Mouse (Mus musculus): ENCODE data around the gene 7530416G11Rik. TPM values are rescaled to one million over a fixed set of nuclear protein-coding genes. Genes with fewer than 3 reads are reported as not detected.

7530416G11Rik gene
- polyA plus RNA-seq, 1 experiment from 2014 or later: not detected

GRCm38 (mm10) chr15:85494163-85494621 lies 8.8 kb downstream of the 7530416G11Rik start:
- Histone ChIP-seq H3K9me3 (ENCODE audit: control insufficient read depth, low read length) (no peaks in the 10 kb centered on the region), H3K27ac (ENCODE audit: low read length) (no peak overlapping the region), H3K4me3 (ENCODE audit: low read length) (no peak overlapping the region), H3K27me3 (replicated peaks; ENCODE audit: control insufficient read depth, insufficient read depth, low read length) (peaks cover 3% of the 10 kb centered on the region; the same call in 1 of the 2 replicates), H3K4me2 (ENCODE audit: low read depth, low read length) (no peak overlapping the region), H3K36me3 (ENCODE audit: control insufficient read depth, insufficient read depth, low read length) (no peaks in the 10 kb centered on the region), H3K4me1 (ENCODE audit: control insufficient read depth, insufficient read depth, low read length) (no peaks in the 10 kb centered on the region), H3K9ac (ENCODE audit: low read depth, low read length) (no peak overlapping the region)
- no peak for ATAC-seq
- WGBS: 19% methylated on average over 11 of the region's 11 CpGs

GRCm38 (mm10) chr15:85489751-85490150 lies 13.3 kb downstream of the 7530416G11Rik start:
- Histone ChIP-seq H3K36me3 (ENCODE audit: control insufficient read depth, insufficient read depth, low read length) (no peaks in the 10 kb centered on the region), H3K27ac (ENCODE audit: low read length) (no peak overlapping the region), H3K9me3 (ENCODE audit: control insufficient read depth, low read length) (no peaks in the 10 kb centered on the region), H3K4me3 (ENCODE audit: low read length) (no peak overlapping the region), H3K9ac (ENCODE audit: low read depth, low read length) (no peak overlapping the region), H3K4me2 (ENCODE audit: low read depth, low read length) (no peak overlapping the region), H3K4me1 (ENCODE audit: control insufficient read depth, insufficient read depth, low read length) (no peaks in the 10 kb centered on the region), H3K27me3 (replicated peaks; ENCODE audit: control insufficient read depth, insufficient read depth, low read length) (0 out of 2 replicates have a peak, but pooled peaks cover 3% of the 10 kb centered on the region)
- ATAC-seq: no peak
- WGBS: 80% methylated on average over 7 of the region's 7 CpGs

- no peaks in the 10 kb centered on the region for H3K36me3 ChIP-seq (ENCODE audit: control insufficient read depth, insufficient read depth, low read length)
- H3K4me2 ChIP-seq (ENCODE audit: low read depth, low read length): no peak overlapping the region
- H3K4me1 ChIP-seq (ENCODE audit: control insufficient read depth, insufficient read depth, low read length): no peaks in the 10 kb centered on the region
- WGBS: 78% methylated on average over 10 of the region's 10 CpGs
- H3K9me3 ChIP-seq (ENCODE audit: control insufficient read depth, low read length): no peaks in the 10 kb centered on the region
- ATAC-seq: no peak
- H3K4me3 ChIP-seq (ENCODE audit: low read length): no peak overlapping the region
- H3K27ac ChIP-seq (ENCODE audit: low read length): no peak overlapping the region
- no peak overlapping the region for H3K9ac ChIP-seq (ENCODE audit: low read depth, low read length)
- H3K27me3 ChIP-seq (replicated peaks; ENCODE audit: control insufficient read depth, insufficient read depth, low read length): 0 out of 2 replicates have a peak, but pooled peaks cover 3% of the 10 kb centered on the region
Observed at GRCm38 (mm10) chr15:85488900-85489299, 14.1 kb downstream of the 7530416G11Rik start.

GRCm38 (mm10) chr15:85480630-85481029 lies 22.4 kb downstream of the 7530416G11Rik start:
- no peaks in the 10 kb centered on the region for H3K9me3 ChIP-seq (ENCODE audit: control insufficient read depth, low read length)
- 41% methylated on average over 3 of the region's 3 CpGs for WGBS
- H3K4me1 ChIP-seq (ENCODE audit: control insufficient read depth, insufficient read depth, low read length): no peaks in the 10 kb centered on the region
- H3K36me3 ChIP-seq (ENCODE audit: control insufficient read depth, insufficient read depth, low read length): no peaks in the 10 kb centered on the region
- no peak overlapping the region for H3K27ac ChIP-seq (ENCODE audit: low read length)
- peak; percentile 48; the same call in 1 of the 2 replicates for ATAC-seq
- H3K4me2 ChIP-seq (ENCODE audit: low read depth, low read length): no peak overlapping the region
- H3K4me3 ChIP-seq (ENCODE audit: low read length): no peak overlapping the region
- no peaks in the 10 kb centered on the region for H3K27me3 ChIP-seq (replicated peaks; ENCODE audit: control insufficient read depth, insufficient read depth, low read length)
- no peak overlapping the region for H3K9ac ChIP-seq (ENCODE audit: low read depth, low read length)

- no peak for ATAC-seq
- no peak overlapping the region for H3K27ac ChIP-seq (ENCODE audit: low read length)
- no peaks in the 10 kb centered on the region for H3K36me3 ChIP-seq (ENCODE audit: control insufficient read depth, insufficient read depth, low read length)
- no peak overlapping the region for H3K9ac ChIP-seq (ENCODE audit: low read depth, low read length)
- H3K4me2 ChIP-seq (ENCODE audit: low read depth, low read length): no peak overlapping the region
- no peaks in the 10 kb centered on the region for H3K27me3 ChIP-seq (replicated peaks; ENCODE audit: control insufficient read depth, insufficient read depth, low read length)
- no peak overlapping the region for H3K4me3 ChIP-seq (ENCODE audit: low read length)
- no peaks in the 10 kb centered on the region for H3K4me1 ChIP-seq (ENCODE audit: control insufficient read depth, insufficient read depth, low read length)
- 43% methylated on average over 5 of the region's 5 CpGs for WGBS
- H3K9me3 ChIP-seq (ENCODE audit: control insufficient read depth, low read length): no peaks in the 10 kb centered on the region
Observed at GRCm38 (mm10) chr15:85479919-85480318, 23.1 kb downstream of the 7530416G11Rik start.

- H3K4me3 ChIP-seq (ENCODE audit: low read length): no peak overlapping the region
- H3K4me2 ChIP-seq (ENCODE audit: low read depth, low read length): no peak overlapping the region
- ATAC-seq: no peak
- H3K27me3 ChIP-seq (replicated peaks; ENCODE audit: control insufficient read depth, insufficient read depth, low read length): no peaks in the 10 kb centered on the region
- H3K36me3 ChIP-seq (ENCODE audit: control insufficient read depth, insufficient read depth, low read length): no peaks in the 10 kb centered on the region
- H3K9me3 ChIP-seq (ENCODE audit: control insufficient read depth, low read length): no peaks in the 10 kb centered on the region
- H3K27ac ChIP-seq (ENCODE audit: low read length): no peak overlapping the region
- H3K4me1 ChIP-seq (ENCODE audit: control insufficient read depth, insufficient read depth, low read length): no peaks in the 10 kb centered on the region
- no peak overlapping the region for H3K9ac ChIP-seq (ENCODE audit: low read depth, low read length)
- WGBS: 79% methylated on average over 12 of the region's 12 CpGs
Observed at GRCm38 (mm10) chr15:85479365-85479764, 23.7 kb downstream of the 7530416G11Rik start.

- Histone ChIP-seq H3K4me2 (ENCODE audit: low read depth, low read length) (no peak overlapping the region), H3K9ac (ENCODE audit: low read depth, low read length) (no peak overlapping the region), H3K4me3 (ENCODE audit: low read length) (no peak overlapping the region), H3K9me3 (ENCODE audit: control insufficient read depth, low read length) (no peaks in the 10 kb centered on the region), H3K4me1 (ENCODE audit: control insufficient read depth, insufficient read depth, low read length) (no peaks in the 10 kb centered on the region), H3K27ac (ENCODE audit: low read length) (no peak overlapping the region), H3K36me3 (ENCODE audit: control insufficient read depth, insufficient read depth, low read length) (0 out of 2 replicates have a peak, but pooled peaks cover under 1% of the 10 kb centered on the region), H3K27me3 (replicated peaks; ENCODE audit: control insufficient read depth, insufficient read depth, low read length) (no peaks in the 10 kb centered on the region)
- 22% methylated on average over 1 of the region's 1 CpGs for WGBS
- ATAC-seq: no peak
Observed at GRCm38 (mm10) chr15:85477584-85477983, 25.4 kb downstream of the 7530416G11Rik start.

GRCm38 (mm10) chr15:85474697-85475096 lies 28.3 kb downstream of the 7530416G11Rik start:
- H3K27ac ChIP-seq (ENCODE audit: low read length): no peak overlapping the region
- no peak for ATAC-seq
- H3K36me3 ChIP-seq (ENCODE audit: control insufficient read depth, insufficient read depth, low read length): 0 out of 2 replicates have a peak, but pooled peaks cover 2% of the 10 kb centered on the region
- 53% methylated on average over 3 of the region's 3 CpGs for WGBS
- H3K4me2 ChIP-seq (ENCODE audit: low read depth, low read length): no peak overlapping the region
- no peak overlapping the region for H3K4me3 ChIP-seq (ENCODE audit: low read length)
- no peaks in the 10 kb centered on the region for H3K27me3 ChIP-seq (replicated peaks; ENCODE audit: control insufficient read depth, insufficient read depth, low read length)
- H3K9ac ChIP-seq (ENCODE audit: low read depth, low read length): no peak overlapping the region
- H3K4me1 ChIP-seq (ENCODE audit: control insufficient read depth, insufficient read depth, low read length): no peaks in the 10 kb centered on the region
- H3K9me3 ChIP-seq (ENCODE audit: control insufficient read depth, low read length): no peaks in the 10 kb centered on the region

- ATAC-seq: no peak
- no peaks in the 10 kb centered on the region for H3K9me3 ChIP-seq (ENCODE audit: control insufficient read depth, low read length)
- no peak overlapping the region for H3K4me2 ChIP-seq (ENCODE audit: low read depth, low read length)
Observed at GRCm38 (mm10) chr15:85469401-85469800, 33.6 kb downstream of the 7530416G11Rik start.

More at GRCm38 (mm10) chr15:85469401-85469800, 33.6 kb downstream of the 7530416G11Rik start:
- Histone ChIP-seq H3K27me3 (replicated peaks; ENCODE audit: control insufficient read depth, insufficient read depth, low read length) (no peaks in the 10 kb centered on the region), H3K9ac (ENCODE audit: low read depth, low read length) (no peak overlapping the region), H3K36me3 (ENCODE audit: control insufficient read depth, insufficient read depth, low read length) (peaks cover 5% of the 10 kb centered on the region; the same call in 1 of the 2 replicates), H3K4me3 (ENCODE audit: low read length) (no peak overlapping the region), H3K27ac (ENCODE audit: low read length) (no peak overlapping the region), H3K4me1 (ENCODE audit: control insufficient read depth, insufficient read depth, low read length) (no peaks in the 10 kb centered on the region)
- 72% methylated on average over 6 of the region's 6 CpGs for WGBS
